Mouse (Mus musculus) heart, adult 18-20 months (tissue): ENCODE measurements at regions not wholly inside any gene's neighbourhood (a gene's known extent, or its start where the extent isn't known, plus 50 kb on each side); places are given as distances from the start of the nearest gene placed in this dataset.

Source experiments
- DNase-seq, 2 experiments: peaks; one replicate each; pipeline ENCODE4 v3.0.0; 2021 to 2022; ENCODE audit warnings: mixed read lengths in 1 of 2

- no peak for DNase-seq
Observed at GRCm38 (mm10) chr10:108033317-108033795, 121.4 kb upstream of the Otogl start.

GRCm38 (mm10) chr10:108027506-108027905 is 115.6 kb upstream of the Otogl start:
- DNase-seq, result no peak

GRCm38 (mm10) chr10:108024227-108024626 is 112.3 kb upstream of the Otogl start:
- no peak for DNase-seq

- no peak for DNase-seq
Observed at GRCm38 (mm10) chr10:108016552-108016951, 104.6 kb upstream of the Otogl start.

GRCm38 (mm10) chr10:107994836-107995585 is 83.1 kb upstream of the Otogl start:
- DNase-seq, result no peak

DNA sequence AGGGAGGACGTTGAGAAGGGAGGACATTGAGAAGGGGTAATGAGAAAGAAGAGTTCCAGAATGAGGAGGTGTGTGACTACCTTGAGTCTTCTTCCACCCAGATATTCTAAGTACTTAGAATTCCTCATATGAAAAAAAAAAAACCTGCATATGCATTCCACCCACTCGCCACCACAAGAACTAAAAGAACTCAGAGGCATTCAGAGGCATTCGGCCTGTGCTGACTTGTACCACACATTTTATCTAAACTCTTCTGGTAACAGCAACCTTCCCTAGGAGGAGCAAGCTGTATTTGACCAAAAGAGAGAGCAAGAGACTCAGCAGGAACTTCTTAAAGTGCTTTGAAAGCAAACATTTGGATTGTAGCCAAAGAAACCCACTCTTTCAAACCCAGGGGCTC is 80.7 kb upstream of the Otogl start:
- no peak for DNase-seq

GRCm38 (mm10) chr10:107990557-107990956 is 78.6 kb upstream of the Otogl start:
- no peak for DNase-seq

- DNase-seq, result no peak
Observed at GRCm38 (mm10) chr10:107989913-107990312, 78.0 kb upstream of the Otogl start.

- no peak for DNase-seq
Observed at GRCm38 (mm10) chr10:107982632-107983031, 70.7 kb upstream of the Otogl start.

- no peak for DNase-seq
Observed at GRCm38 (mm10) chr10:107982082-107982481, 70.1 kb upstream of the Otogl start.

GRCm38 (mm10) chr10:107976392-107976965 is 64.5 kb upstream of the Otogl start:
- no peak for DNase-seq

GRCm38 (mm10) chr10:107971748-107972147 is 59.8 kb upstream of the Otogl start:
- no peak for DNase-seq

GRCm38 (mm10) chr10:107966996-107967395 is 55.1 kb upstream of the Otogl start:
- no peak for DNase-seq

- DNase-seq, result no peak
Observed at GRCm38 (mm10) chr10:107964022-107964421, 52.1 kb upstream of the Otogl start.

GRCm38 (mm10) chr10:107962130-107962529 is 50.2 kb upstream of the Otogl start:
- no peak for DNase-seq
